Mouse (Mus musculus): ENCODE data around the gene Rin2. TPM values are rescaled to one million over a fixed set of nuclear protein-coding genes. Genes with fewer than 3 reads are reported as not detected.
A peak's percentile ranks its signal among the peaks of the same experiment; 100 is the strongest.
"Not testable (repeated sequence)": the region's sequence is repeated elsewhere in the genome, so short reads cannot be mapped to it uniquely, and the experiment has no call there.

Rin2 gene
- polyA plus RNA-seq, 1 experiment from 2014 or later, result 21.1 TPM

DNA sequence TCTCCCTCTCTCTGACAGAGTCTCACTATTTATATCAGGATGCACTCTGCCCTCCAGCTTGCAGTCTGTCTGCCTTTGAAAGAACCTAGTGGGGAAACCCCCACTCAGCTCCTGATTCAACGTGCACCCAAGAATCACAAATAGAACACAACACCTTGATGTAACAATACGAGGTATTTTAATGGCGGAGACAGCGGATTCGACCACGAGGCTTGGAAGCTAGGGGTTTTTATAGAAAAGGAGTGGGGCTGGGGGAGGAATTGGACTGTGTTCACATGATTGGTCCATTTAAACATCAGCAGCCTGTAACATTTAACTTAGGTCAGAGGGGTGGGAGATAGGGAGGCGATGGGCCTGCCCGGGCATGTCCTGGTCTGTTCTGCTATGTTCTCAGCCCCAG is 225.3 kb downstream of the Rin2 start:
- H3K9ac ChIP-seq (replicated peaks; ENCODE audit: low read length); H3K9me3 ChIP-seq (replicated peaks; ENCODE audit: control insufficient read depth, low read length); H3K36me3 ChIP-seq (replicated peaks; ENCODE audit: control insufficient read depth, insufficient read depth, low read depth, low read length); H3K27me3 ChIP-seq (ENCODE audit: control insufficient read depth, insufficient read depth, low read length); H3K4me1 ChIP-seq (ENCODE audit: control insufficient read depth, insufficient read depth, low read length); H3K27ac ChIP-seq (replicated peaks; ENCODE audit: low read depth, low read length); ATAC-seq (replicated peaks; ENCODE audit: insufficient number of reproducible peaks, low FRiP score, low TSS enrichment, low read depth); H3K4me3 ChIP-seq (ENCODE audit: low read depth, low read length); H3K4me2 ChIP-seq (ENCODE audit: low read depth, low read length); DNase-seq (ENCODE audit: low spot score): not testable (repeated sequence)
- 68% methylated on average over 7 of the region's 8 CpGs for WGBS

DNA sequence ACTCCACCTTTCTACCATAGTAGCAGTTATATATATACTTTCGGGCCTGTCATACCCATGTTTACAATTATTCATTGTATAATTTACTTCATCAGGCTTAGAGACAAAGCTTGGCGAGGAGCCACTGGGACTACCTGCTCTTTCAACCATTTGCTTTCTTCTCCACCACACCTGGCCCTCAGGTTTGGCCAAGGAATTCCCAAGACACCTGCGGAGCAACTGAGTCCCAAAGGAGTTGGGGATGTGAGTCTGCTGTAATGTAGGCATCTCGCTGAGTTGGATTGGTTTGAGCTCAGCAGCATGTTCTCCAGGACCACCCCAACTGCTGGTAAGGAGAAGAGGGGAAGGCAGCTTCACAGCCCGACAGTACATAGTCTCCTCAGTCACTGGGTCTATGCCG is 226.8 kb downstream of the Rin2 start, which contains the start of gene Naa20:
TSS of gene Naa20 (plus strand) at position 239 of the 400 bp plus-strand sequence.
- Histone ChIP-seq H3K36me3 (replicated peaks; ENCODE audit: control insufficient read depth, insufficient read depth, low read depth, low read length) (no peaks in the 10 kb centered on the region; the same call in 1 of the 2 replicates), H3K4me3 (ENCODE audit: low read depth, low read length) (peak within 1 kb of the TSS; percentile 96; the same call in 1 of the 2 replicates), H3K9ac (replicated peaks; ENCODE audit: low read length) (no peak within 1 kb of the TSS), H3K27me3 (ENCODE audit: control insufficient read depth, insufficient read depth, low read length) (no peaks in the 10 kb centered on the region), H3K9me3 (replicated peaks; ENCODE audit: control insufficient read depth, low read length) (no peaks in the 10 kb centered on the region), H3K4me2 (ENCODE audit: low read depth, low read length) (no peak within 1 kb of the TSS), H3K27ac (replicated peaks; ENCODE audit: low read depth, low read length) (no peak within 1 kb of the TSS), H3K4me1 (ENCODE audit: control insufficient read depth, insufficient read depth, low read length) (no peaks in the 10 kb centered on the region; the same call in 1 of the 2 replicates)
- WGBS, result 84% methylated on average over 6 of the region's 6 CpGs
- ATAC-seq (replicated peaks; ENCODE audit: insufficient number of reproducible peaks, low FRiP score, low TSS enrichment, low read depth), result no peak
- DNase-seq (ENCODE audit: low spot score), result no peak

DNA sequence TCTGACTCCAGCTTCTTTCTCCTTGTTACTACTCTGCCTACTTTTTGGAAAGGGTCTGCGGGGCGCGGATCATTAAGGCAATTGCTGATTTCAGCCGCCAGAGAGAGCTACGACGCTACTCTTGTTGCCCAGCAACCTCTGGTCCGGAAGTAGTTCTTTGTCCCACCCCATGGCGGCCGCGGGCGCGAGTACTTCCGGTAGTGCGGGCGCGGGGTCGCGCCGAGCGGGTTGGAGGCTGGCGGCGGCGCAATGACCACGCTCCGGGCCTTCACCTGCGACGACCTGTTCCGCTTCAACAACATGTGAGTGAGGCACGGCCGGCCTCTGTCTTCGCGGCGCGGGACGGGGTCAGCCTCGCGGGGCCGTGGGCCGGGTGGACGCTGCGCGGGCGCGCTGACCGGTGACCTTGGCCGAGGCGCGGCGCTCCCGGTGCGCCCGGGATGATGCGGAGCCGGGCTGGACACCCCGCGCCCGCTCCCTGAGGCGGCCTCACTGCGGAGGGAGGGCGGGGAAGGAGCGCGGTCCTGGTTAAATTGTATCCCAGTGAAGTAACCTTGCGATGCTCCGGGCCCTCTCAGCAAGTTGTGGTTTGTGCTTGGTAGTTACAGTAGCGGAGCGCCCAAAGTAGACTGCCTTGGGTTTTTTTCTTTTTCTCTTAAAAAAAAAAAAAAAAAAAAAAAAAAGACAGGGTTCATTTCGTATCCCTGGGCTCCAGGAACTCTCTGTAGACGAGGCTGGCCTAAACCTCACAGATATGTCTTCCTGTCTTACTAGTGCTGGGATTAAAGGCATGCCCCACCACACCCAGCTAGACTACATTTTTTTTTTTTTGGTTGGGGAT is 228.3 kb downstream of the Rin2 start:
- Histone ChIP-seq H3K9ac (replicated peaks; ENCODE audit: low read length) (peak overlapping the region; percentile 94), H3K4me2 (ENCODE audit: low read depth, low read length) (peak overlapping the region; percentile 66), H3K4me3 (ENCODE audit: low read depth, low read length) (peak overlapping the region; percentile 96), H3K27ac (replicated peaks; ENCODE audit: low read depth, low read length) (peak overlapping the region; percentile 59; the same call in 1 of the 2 replicates), H3K27me3 (ENCODE audit: control insufficient read depth, insufficient read depth, low read length) (no peaks in the 10 kb centered on the region), H3K36me3 (replicated peaks; ENCODE audit: control insufficient read depth, insufficient read depth, low read depth, low read length) (no peaks in the 10 kb centered on the region; the same call in 1 of the 2 replicates), H3K4me1 (ENCODE audit: control insufficient read depth, insufficient read depth, low read length) (no peaks in the 10 kb centered on the region; the same call in 1 of the 2 replicates), H3K9me3 (replicated peaks; ENCODE audit: control insufficient read depth, low read length) (no peaks in the 10 kb centered on the region)
- ATAC-seq (replicated peaks; ENCODE audit: insufficient number of reproducible peaks, low FRiP score, low TSS enrichment, low read depth) (peak; percentile 94), DNase-seq (ENCODE audit: low spot score) (peak; percentile 94)
- under 1% methylated on average over 66 of the region's 68 CpGs for WGBS

DNA sequence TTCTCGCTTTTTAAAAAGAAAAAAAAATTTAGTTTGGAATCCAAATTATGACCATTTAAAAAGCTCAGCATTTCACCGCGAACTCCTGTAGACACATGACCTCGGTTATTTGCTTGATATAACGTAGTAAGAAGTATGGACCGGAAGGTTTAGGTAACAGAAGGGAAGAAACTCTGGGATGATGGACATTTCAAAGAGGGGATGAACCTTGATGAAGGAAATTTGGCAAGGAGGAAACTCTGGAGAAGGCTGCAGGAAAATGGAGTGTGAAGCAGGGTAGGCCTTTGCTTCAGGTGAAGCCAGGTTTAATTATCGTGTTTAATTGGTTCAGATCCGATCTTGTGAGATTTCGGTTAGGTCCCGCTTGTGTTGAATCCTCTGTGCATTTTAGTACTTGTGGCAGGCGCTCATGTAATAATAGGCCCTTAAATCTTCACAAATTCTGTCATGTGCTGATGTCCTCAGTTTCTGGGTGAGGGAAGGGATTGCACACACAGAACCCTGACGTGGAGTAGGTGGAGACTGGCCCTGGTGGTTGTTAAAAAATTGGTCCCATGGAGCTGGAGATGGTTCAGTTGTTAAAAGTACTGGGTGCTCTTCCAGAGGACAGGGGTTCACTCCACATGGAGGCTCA is 229.1 kb downstream of the Rin2 start:
- Histone ChIP-seq H3K36me3 (replicated peaks; ENCODE audit: control insufficient read depth, insufficient read depth, low read depth, low read length) (no peaks in the 10 kb centered on the region; the same call in 1 of the 2 replicates), H3K4me1 (ENCODE audit: control insufficient read depth, insufficient read depth, low read length) (no peaks in the 10 kb centered on the region; the same call in 1 of the 2 replicates), H3K27ac (replicated peaks; ENCODE audit: low read depth, low read length) (no peak overlapping the region), H3K9me3 (replicated peaks; ENCODE audit: control insufficient read depth, low read length) (no peaks in the 10 kb centered on the region), H3K9ac (replicated peaks; ENCODE audit: low read length) (peak overlapping the region; percentile 94), H3K27me3 (ENCODE audit: control insufficient read depth, insufficient read depth, low read length) (no peaks in the 10 kb centered on the region), H3K4me3 (ENCODE audit: low read depth, low read length) (peak overlapping the region; percentile 96), H3K4me2 (ENCODE audit: low read depth, low read length) (peak overlapping the region; percentile 66)
- DNase-seq (ENCODE audit: low spot score) (no peak), ATAC-seq (replicated peaks; ENCODE audit: insufficient number of reproducible peaks, low FRiP score, low TSS enrichment, low read depth) (no peak)
- WGBS, result 34% methylated on average over 12 of the region's 12 CpGs

DNA sequence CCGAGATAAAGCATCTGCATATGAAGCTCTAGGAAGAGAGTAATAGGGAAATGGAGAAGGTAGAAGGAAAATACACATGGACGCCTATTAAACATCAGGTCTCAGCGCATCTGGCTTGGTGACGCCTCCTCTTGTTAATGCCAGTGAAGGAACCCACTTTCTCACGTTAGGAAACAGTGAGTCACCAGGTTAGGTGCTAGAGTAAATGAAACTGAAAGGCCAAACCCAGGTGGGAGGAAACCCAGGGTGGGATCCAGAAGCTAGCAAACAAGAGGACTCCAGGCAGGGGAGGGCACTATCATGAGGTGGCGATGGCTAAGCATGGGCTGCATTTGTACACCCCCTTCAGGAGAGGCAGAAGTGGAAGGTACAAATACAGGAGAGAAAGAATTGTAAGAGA is 230.1 kb downstream of the Rin2 start:
- Histone ChIP-seq H3K27ac (replicated peaks; ENCODE audit: low read depth, low read length) (no peak overlapping the region), H3K9me3 (replicated peaks; ENCODE audit: control insufficient read depth, low read length) (no peaks in the 10 kb centered on the region), H3K4me2 (ENCODE audit: low read depth, low read length) (no peak overlapping the region), H3K4me3 (ENCODE audit: low read depth, low read length) (no peak overlapping the region), H3K27me3 (ENCODE audit: control insufficient read depth, insufficient read depth, low read length) (no peaks in the 10 kb centered on the region), H3K4me1 (ENCODE audit: control insufficient read depth, insufficient read depth, low read length) (no peaks in the 10 kb centered on the region; the same call in 1 of the 2 replicates), H3K9ac (replicated peaks; ENCODE audit: low read length) (no peak overlapping the region), H3K36me3 (replicated peaks; ENCODE audit: control insufficient read depth, insufficient read depth, low read depth, low read length) (no peaks in the 10 kb centered on the region; the same call in 1 of the 2 replicates)
- no peak for DNase-seq (ENCODE audit: low spot score)
- WGBS, result 84% methylated on average over 6 of the region's 6 CpGs
- ATAC-seq (replicated peaks; ENCODE audit: insufficient number of reproducible peaks, low FRiP score, low TSS enrichment, low read depth), result no peak

DNA sequence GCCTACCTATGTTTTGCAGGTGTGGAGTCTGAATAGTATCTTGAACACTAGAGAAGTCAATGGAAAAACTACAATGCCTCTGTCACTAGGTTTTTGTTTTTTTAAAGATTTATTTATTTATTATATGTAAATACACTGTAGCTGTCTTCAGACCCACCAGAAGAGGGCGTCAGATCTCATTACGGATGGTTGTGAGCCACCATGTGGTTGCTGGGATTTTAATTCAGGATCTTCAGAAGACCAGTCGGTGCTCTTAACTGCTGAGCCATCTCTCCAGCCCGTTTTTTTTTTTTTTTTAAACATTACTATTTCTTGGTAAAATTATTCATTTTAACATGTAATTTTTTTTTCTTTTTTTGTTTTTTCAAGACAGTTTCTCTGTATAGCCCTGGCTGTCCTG is 230.9 kb downstream of the Rin2 start:
- H3K9me3 ChIP-seq (replicated peaks; ENCODE audit: control insufficient read depth, low read length); H3K9ac ChIP-seq (replicated peaks; ENCODE audit: low read length); DNase-seq (ENCODE audit: low spot score); H3K4me3 ChIP-seq (ENCODE audit: low read depth, low read length); ATAC-seq (replicated peaks; ENCODE audit: insufficient number of reproducible peaks, low FRiP score, low TSS enrichment, low read depth); H3K4me2 ChIP-seq (ENCODE audit: low read depth, low read length); H3K27me3 ChIP-seq (ENCODE audit: control insufficient read depth, insufficient read depth, low read length); H3K4me1 ChIP-seq (ENCODE audit: control insufficient read depth, insufficient read depth, low read length); H3K27ac ChIP-seq (replicated peaks; ENCODE audit: low read depth, low read length); H3K36me3 ChIP-seq (replicated peaks; ENCODE audit: control insufficient read depth, insufficient read depth, low read depth, low read length): not testable (repeated sequence)
- 49% methylated on average over 4 of the region's 4 CpGs for WGBS

DNA sequence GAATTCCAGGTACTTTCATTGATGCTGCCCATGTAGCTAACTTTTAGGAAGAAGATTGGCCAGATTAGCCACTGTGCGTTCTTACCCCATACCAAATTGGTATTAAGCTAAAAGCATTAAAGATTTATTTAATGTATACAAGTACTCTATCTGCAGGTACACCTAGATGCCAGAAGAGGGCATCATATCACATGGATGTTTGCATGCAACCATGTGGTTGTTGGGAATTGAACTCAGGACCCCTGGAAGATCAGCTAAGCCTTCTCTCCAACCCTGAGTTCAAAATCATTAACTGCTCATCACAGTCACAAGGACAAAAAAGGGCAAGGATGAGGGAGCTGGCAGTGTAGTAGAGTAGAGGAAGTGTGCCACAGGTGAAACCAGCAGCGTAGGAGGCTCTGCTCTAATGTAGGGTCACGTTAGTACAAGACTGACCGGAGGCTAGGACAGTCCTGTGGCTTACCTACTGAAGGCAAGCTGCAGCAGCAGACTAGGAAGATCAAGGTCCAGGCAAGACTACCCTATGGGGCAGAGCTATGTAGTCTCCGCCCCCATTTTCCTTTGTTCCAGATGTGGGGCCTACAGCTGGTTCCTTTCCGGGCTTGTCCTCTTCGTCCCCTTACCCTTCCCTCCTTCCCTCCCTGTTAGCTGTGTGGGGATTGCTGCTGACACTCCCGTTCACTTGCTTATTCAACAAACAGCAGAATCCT is 246.1 kb downstream of the Rin2 start:
- H3K4me2 ChIP-seq (ENCODE audit: low read depth, low read length), result no peak overlapping the region
- H3K4me1 ChIP-seq (ENCODE audit: control insufficient read depth, insufficient read depth, low read length), result no peaks in the 10 kb centered on the region
- no peak overlapping the region for H3K4me3 ChIP-seq (ENCODE audit: low read depth, low read length)
- no peak overlapping the region for H3K27ac ChIP-seq (replicated peaks; ENCODE audit: low read depth, low read length)
- peaks cover 4% of the 10 kb centered on the region for H3K36me3 ChIP-seq (replicated peaks; ENCODE audit: control insufficient read depth, insufficient read depth, low read depth, low read length)
- DNase-seq (ENCODE audit: low spot score) (no peak), ATAC-seq (replicated peaks; ENCODE audit: insufficient number of reproducible peaks, low FRiP score, low TSS enrichment, low read depth) (no peak)
- H3K9me3 ChIP-seq (replicated peaks; ENCODE audit: control insufficient read depth, low read length), result no peaks in the 10 kb centered on the region
- 88% methylated on average over 8 of the region's 8 CpGs for WGBS
- H3K9ac ChIP-seq (replicated peaks; ENCODE audit: low read length), result no peak overlapping the region
- no peaks in the 10 kb centered on the region for H3K27me3 ChIP-seq (ENCODE audit: control insufficient read depth, insufficient read depth, low read length)
